Mouse (Mus musculus): ENCODE results near the gene Gcnt1. TPM values are rescaled to one million over a fixed set of nuclear protein-coding genes. Genes with fewer than 3 reads are reported as not detected.

The Gcnt1 gene
- total RNA-seq, 2 experiments from 2014 or later: 13.5 to 15.6 TPM

- intact Hi-C loops (cut with DNase I): no loop called here
- no peak for DNase-seq (ENCODE audit: low spot score)
These were observed 94.1 kb downstream of the Gcnt1 start for GRCm38 (mm10) chr19:17278381-17279051.

Other genes starting within 250 kb of the Gcnt1 start
- 10 to 100 TPM; 62.4 to 64.7 TPM for gene Rfk, start 21.2 kb upstream of the Gcnt1 start, total RNA-seq (2021)

Data from heart, postnatal 25 days (tissue).